Comparison of ENCODE assay signal across 8 mouse cellular contexts in the genomic region with DNA sequence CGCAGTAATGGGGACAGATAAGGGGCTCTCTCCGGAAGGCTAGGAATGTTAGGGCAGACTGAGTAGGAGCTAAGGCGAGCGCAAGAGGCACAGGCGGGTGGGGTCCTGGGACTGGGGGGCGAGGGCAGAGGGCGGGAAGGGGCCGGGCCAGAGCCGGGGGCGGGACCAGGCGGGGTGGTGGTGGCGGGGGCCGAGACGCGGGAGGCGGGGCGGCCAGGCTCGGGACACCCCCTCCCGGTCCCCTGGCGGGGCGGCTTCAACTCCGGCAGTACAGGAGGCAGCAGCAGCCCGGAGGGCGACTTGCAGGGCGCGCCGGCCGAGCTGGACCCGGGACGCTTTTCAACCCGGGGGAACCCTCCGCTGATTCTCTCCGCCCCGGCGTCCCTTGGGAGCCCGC. TPM values are rescaled to one million over a fixed set of nuclear protein-coding genes. Genes with fewer than 3 reads are reported as not detected.
DNase-seq lines count a peak whose midpoint lies in the region; ATAC-seq and TF ChIP-seq lines count a peak whose summit lies in the region.

TSS of gene Lrp4 (plus strand) at position 253 of the 397 bp plus-strand sequence.

- peak within 1 kb of the TSS; percentile 89 for H3K4me2 ChIP-seq in neural tube, embryonic 11.5 days (ENCODE audit: low read depth)
- peak within 1 kb of the TSS; percentile 78 for H3K4me2 ChIP-seq in embryonic facial prominence, embryonic 13.5 days
- H3K4me2 ChIP-seq in heart, embryonic 13.5 days: peak within 1 kb of the TSS; percentile 96
- peak within 1 kb of the TSS; percentile 77 for H3K4me2 ChIP-seq in kidney, embryonic 16.5 days (replicated peaks; ENCODE audit: low read depth, low read length)
- peak within 1 kb of the TSS; percentile 71 for H3K4me2 ChIP-seq in liver, embryonic 14.5 days (ENCODE audit: low read depth)

- peak; percentile 56 for ATAC-seq in neural tube, embryonic 11.5 days (ENCODE audit: insufficient read depth, low FRiP score, low TSS enrichment)
- peak; percentile 76 for ATAC-seq in embryonic facial prominence, embryonic 13.5 days (ENCODE audit: insufficient number of reproducible peaks, insufficient read depth, low FRiP score, low TSS enrichment, low read depth)
- ATAC-seq in heart, embryonic 13.5 days (ENCODE audit: extremely low read depth, insufficient number of reproducible peaks, low FRiP score, low TSS enrichment): peak; percentile 59
- peak; percentile 79 for ATAC-seq in kidney, embryonic 16.5 days (ENCODE audit: low FRiP score, low TSS enrichment)
- ATAC-seq in liver, embryonic 14.5 days (ENCODE audit: insufficient read depth): peak; percentile 77

- WGBS in neural tube, embryonic 11.5 days: 0% methylated on average over 10 of the region's 36 CpGs
- 0% methylated on average over 25 of the region's 36 CpGs for WGBS in embryonic facial prominence, embryonic 13.5 days
- 0% methylated on average over 6 of the region's 36 CpGs for WGBS in heart, embryonic 13.5 days
- WGBS in kidney, embryonic 16.5 days: 0% methylated on average over 30 of the region's 36 CpGs
- WGBS in liver, embryonic 14.5 days (ENCODE audit: insufficient replicate concordance): 1% methylated on average over 25 of the region's 36 CpGs
- WGBS in olfactory bulb, adult 2 months: 5% methylated on average over 33 of the region's 36 CpGs

- TF ChIP-seq POLR2A in olfactory bulb, adult 2 months (IDR thresholded peaks at IDR 0.05; ENCODE audit: insufficient read depth, low read depth, low read length): no peak

- peak within 1 kb of the TSS; percentile 87 for H3K9ac ChIP-seq in neural tube, embryonic 11.5 days (ENCODE audit: low read length)
- H3K9ac ChIP-seq in embryonic facial prominence, embryonic 13.5 days: peak within 1 kb of the TSS; percentile 87
- H3K9ac ChIP-seq in heart, embryonic 13.5 days: peak within 1 kb of the TSS; percentile 85
- H3K9ac ChIP-seq in kidney, embryonic 16.5 days (replicated peaks; ENCODE audit: low read length): peak within 1 kb of the TSS; percentile 81
- H3K9ac ChIP-seq in liver, embryonic 14.5 days (replicated peaks): peak within 1 kb of the TSS; percentile 1

- H3K9me3 ChIP-seq in neural tube, embryonic 11.5 days (ENCODE audit: control insufficient read depth, low read length): no peaks in the 10 kb centered on the region
- no peaks in the 10 kb centered on the region for H3K9me3 ChIP-seq in embryonic facial prominence, embryonic 13.5 days
- 0 out of 2 replicates have a peak, but pooled peaks cover 3% of the 10 kb centered on the region for H3K9me3 ChIP-seq in heart, embryonic 13.5 days
- no peaks in the 10 kb centered on the region for H3K9me3 ChIP-seq in kidney, embryonic 16.5 days (ENCODE audit: low read length)
- H3K9me3 ChIP-seq in liver, embryonic 14.5 days (ENCODE audit: control insufficient read depth, low read length): no peaks in the 10 kb centered on the region; the same call in 1 of the 2 replicates

- H3K27ac ChIP-seq in neural tube, embryonic 11.5 days (ENCODE audit: low read depth, low read length): peak within 1 kb of the TSS; percentile 82
- peak within 1 kb of the TSS; percentile 96 for H3K27ac ChIP-seq in embryonic facial prominence, embryonic 13.5 days
- peak within 1 kb of the TSS; percentile 86 for H3K27ac ChIP-seq in heart, embryonic 13.5 days (replicated peaks)
- peak within 1 kb of the TSS; percentile 84 for H3K27ac ChIP-seq in kidney, embryonic 16.5 days (ENCODE audit: low read length)
- H3K27ac ChIP-seq in liver, embryonic 14.5 days: no peak within 1 kb of the TSS
- H3K27ac ChIP-seq in olfactory bulb, adult 2 months (ENCODE audit: insufficient read depth, low read depth, low read length): peak within 1 kb of the TSS; percentile 56

- no peak for DNase-seq in neural tube, embryonic 11.5 days (ENCODE audit: low spot score)
- no peak for DNase-seq in neural tube, embryonic 10.5 days (ENCODE audit: extremely low spot score, low spot score)
- DNase-seq in liver, embryonic 14.5 days (ENCODE audit: low read depth in 3 of 3, low spot score in 3 of 3): no peak
- DNase-seq in frontal cortex, postnatal 36 days (ENCODE audit: low spot score in 2 of 2): no peak

- TF ChIP-seq EP300 in liver, embryonic 14.5 days (IDR thresholded peaks at IDR 0.05; ENCODE audit: low read depth): no peak

- peaks cover 17% of the 10 kb centered on the region for H3K4me1 ChIP-seq in neural tube, embryonic 11.5 days (ENCODE audit: control insufficient read depth, insufficient read depth, low read length)
- peaks cover 30% of the 10 kb centered on the region for H3K4me1 ChIP-seq in embryonic facial prominence, embryonic 13.5 days
- H3K4me1 ChIP-seq in heart, embryonic 13.5 days: peaks cover 57% of the 10 kb centered on the region
- H3K4me1 ChIP-seq in kidney, embryonic 16.5 days (ENCODE audit: insufficient read depth, low read length): peaks cover 46% of the 10 kb centered on the region
- peaks cover 5 to 16% of the 10 kb centered on the region in 2 experiments for H3K4me1 ChIP-seq in liver, embryonic 14.5 days (replicated peaks; ENCODE audit: control insufficient read depth in 2 of 2, insufficient read depth in 2 of 2, low read length in 1 of 2)
- H3K4me1 ChIP-seq in olfactory bulb, adult 2 months (ENCODE audit: control insufficient read depth, insufficient read depth, low read length): peaks cover 19% of the 10 kb centered on the region

- no peaks in the 10 kb centered on the region for H3K36me3 ChIP-seq in neural tube, embryonic 11.5 days (ENCODE audit: control insufficient read depth, insufficient read depth, low read length)
- H3K36me3 ChIP-seq in embryonic facial prominence, embryonic 13.5 days: no peaks in the 10 kb centered on the region
- H3K36me3 ChIP-seq in heart, embryonic 13.5 days: peaks cover 3% of the 10 kb centered on the region; the same call in 1 of the 2 replicates
- H3K36me3 ChIP-seq in kidney, embryonic 16.5 days (ENCODE audit: insufficient read depth, low read length): no peaks in the 10 kb centered on the region
- no peaks in the 10 kb centered on the region for H3K36me3 ChIP-seq in liver, embryonic 14.5 days (replicated peaks; ENCODE audit: control insufficient read depth, insufficient read depth, low read depth)

- no peak for TF ChIP-seq CTCF in liver, embryonic 14.5 days (IDR thresholded peaks at IDR 0.05; ENCODE audit: low read depth)
- no peak for TF ChIP-seq CTCF in olfactory bulb, adult 2 months (IDR thresholded peaks at IDR 0.05; ENCODE audit: insufficient read depth, low read depth, low read length)

- peak within 1 kb of the TSS; percentile 82 for H3K4me3 ChIP-seq in neural tube, embryonic 11.5 days (ENCODE audit: low read depth, low read length)
- peak within 1 kb of the TSS; percentile 74 for H3K4me3 ChIP-seq in embryonic facial prominence, embryonic 13.5 days
- peak within 1 kb of the TSS; percentile 70 for H3K4me3 ChIP-seq in heart, embryonic 13.5 days
- H3K4me3 ChIP-seq in kidney, embryonic 16.5 days (ENCODE audit: low read length): peak within 1 kb of the TSS; percentile 67
- peak within 1 kb of the TSS; percentile 55 to 62 for H3K4me3 ChIP-seq in liver, embryonic 14.5 days (ENCODE audit: insufficient read depth in 1 of 2, low read depth in 2 of 2, low read length in 2 of 2)
- peak within 1 kb of the TSS; percentile 75 for H3K4me3 ChIP-seq in olfactory bulb, adult 2 months (ENCODE audit: insufficient read depth, low read depth, low read length)

- no peaks in the 10 kb centered on the region for H3K27me3 ChIP-seq in neural tube, embryonic 11.5 days (ENCODE audit: control insufficient read depth, insufficient read depth, low read length)
- no peaks in the 10 kb centered on the region; the same call in 1 of the 2 replicates for H3K27me3 ChIP-seq in embryonic facial prominence, embryonic 13.5 days
- H3K27me3 ChIP-seq in heart, embryonic 13.5 days (replicated peaks): no peaks in the 10 kb centered on the region; the same call in 1 of the 2 replicates
- no peaks in the 10 kb centered on the region for H3K27me3 ChIP-seq in kidney, embryonic 16.5 days (ENCODE audit: insufficient read depth, low read length)
- H3K27me3 ChIP-seq in liver, embryonic 14.5 days (ENCODE audit: control insufficient read depth, insufficient read depth, low read length): peaks cover 56% of the 10 kb centered on the region

RNA-seq across cellular contexts. Expression of gene Lrp4, which starts in this region (rescaled TPM):
- 5.4 and 5.8 TPM in 2 replicates for polyA plus RNA-seq in neural tube, embryonic 11.5 days (2014; fragmentation: Nextera tagmentation; extraction: Ambion mirVana)
- polyA plus RNA-seq in embryonic facial prominence, embryonic 13.5 days (2015; fragmentation: Nextera tagmentation; extraction: Ambion mirVana): 9.1 and 9.6 TPM in 2 replicates
- 3.2 and 3.8 TPM in 2 replicates for polyA plus RNA-seq in heart, embryonic 13.5 days (2015; fragmentation: Nextera tagmentation; extraction: Ambion mirVana)
- 7.6 and 9.0 TPM in 2 replicates for polyA plus RNA-seq in kidney, embryonic 16.5 days (2015; fragmentation: Nextera tagmentation; extraction: Ambion mirVana)
- 0.69 and 0.70 TPM in 2 replicates for polyA plus RNA-seq in liver, embryonic 14.5 days (2012; rRNA removed)
- polyA plus RNA-seq in liver, embryonic 14.5 days (2014; fragmentation: Nextera tagmentation; extraction: Ambion mirVana): 0.58 and 0.69 TPM in 2 replicates
- polyA plus RNA-seq in olfactory bulb, adult 2 months (2012; ENCODE audit: insufficient read depth, insufficient read length, low replicate concordance, missing spikeins): not detected in 2 replicates

Comparison
In these comparisons a context has a peak if more than half of its experiments do, and no peak if none do; other contexts are left out.
1. Peak in ATAC-seq, H3K4me3 ChIP-seq, H3K9ac ChIP-seq and H3K4me2 ChIP-seq in liver, embryonic 14.5 days; RNA of the gene not detected or under 1 TPM.
2. H3K9ac ChIP-seq: peak in every context shown above with its lines; median percentile 87 in neural tube, embryonic 11.5 days; 87 in embryonic facial prominence, embryonic 13.5 days; 85 in heart, embryonic 13.5 days; 81 in kidney, embryonic 16.5 days; 1 in liver, embryonic 14.5 days.